Comparison of ENCODE assay signal across 31 mouse cellular contexts in genomic region chr11:50104016-50104415, GRCm38 (mm10). TPM values are rescaled to one million over a fixed set of nuclear protein-coding genes. Genes with fewer than 3 reads are reported as not detected.
DNase-seq lines count a peak whose midpoint lies in the region; ATAC-seq and TF ChIP-seq lines count a peak whose summit lies in the region.
"Had no signal": no experiment of that assay in that cellular context is flagged by ENCODE, and none has a peak within 500 bp of the region (broad histone marks: within the 10 kb centered on the region; RNA-seq: fewer than 3 reads in every experiment).

No protein-coding gene starts in this region.

- no peak for ATAC-seq in forebrain, postnatal 0 days
- no peak for ATAC-seq in forebrain, embryonic 16.5 days
- no peak for ATAC-seq in liver, embryonic 12.5 days
- no peak for ATAC-seq in liver, embryonic 11.5 days (replicated peaks; ENCODE audit: low FRiP score)
- ATAC-seq in liver, embryonic 13.5 days (ENCODE audit: low read depth): no peak; the same call in 1 of the 2 replicates
- ATAC-seq: activated CD4-positive, CD25-positive, alpha-beta regulatory T cell, adult 4 months; forebrain, embryonic 13.5 days; intestine, postnatal 0 days had no signal

- WGBS in forebrain, postnatal 0 days: 92% methylated on average over 6 of the region's 6 CpGs
- WGBS in forebrain, embryonic 16.5 days: 97% methylated on average over 6 of the region's 6 CpGs
- 64% methylated on average over 6 of the region's 6 CpGs for WGBS in liver, embryonic 12.5 days (ENCODE audit: insufficient replicate concordance)
- WGBS in liver, embryonic 11.5 days: 78% methylated on average over 6 of the region's 6 CpGs
- WGBS in liver, embryonic 13.5 days (ENCODE audit: insufficient replicate concordance): 73% methylated on average over 6 of the region's 6 CpGs

- no peak for DNase-seq in forebrain, postnatal 0 days
- no peak for DNase-seq in liver, embryonic 11.5 days (ENCODE audit: low spot score)
- no peak for DNase-seq in liver, embryonic 13.5 days
- no peak for DNase-seq in thymus, postnatal 36 days
- no peak for DNase-seq in layer of hippocampus, postnatal 25 days (ENCODE audit: extremely low spot score in 1 of 2, low spot score in 1 of 2)
- DNase-seq: adrenal gland, adult 2 months; adrenal gland, postnatal 36 days; cerebellum, adult 2 months; cerebellum, postnatal 25 days; gastrocnemius, adult 2 months; gastrocnemius, postnatal 36 days; heart, adult 2 months; kidney, adult 9 months; kidney, postnatal 10 days; lung, postnatal 36 days had no signal

- H3K36me3 ChIP-seq in forebrain, postnatal 0 days (ENCODE audit: insufficient read depth): peaks cover 18% of the 10 kb centered on the region
- peaks cover 5% of the 10 kb centered on the region; the same call in 1 of the 2 replicates for H3K36me3 ChIP-seq in forebrain, embryonic 16.5 days (ENCODE audit: control insufficient read depth, insufficient read depth)
- peaks cover 10% of the 10 kb centered on the region; the same call in 1 of the 2 replicates for H3K36me3 ChIP-seq in liver, embryonic 12.5 days
- H3K36me3 ChIP-seq in liver, embryonic 11.5 days (ENCODE audit: control insufficient read depth, insufficient read depth, low read length): 0 out of 2 replicates have a peak, but pooled peaks cover 3% of the 10 kb centered on the region
- peaks cover 7% of the 10 kb centered on the region; the same call in 1 of the 2 replicates for H3K36me3 ChIP-seq in liver, embryonic 13.5 days

- TF ChIP-seq CTCF in forebrain, postnatal 0 days (IDR thresholded peaks at IDR 0.05; ENCODE audit: low read depth): no peak

- no peak overlapping the region for H3K4me2 ChIP-seq in forebrain, postnatal 0 days (ENCODE audit: low read depth)
- H3K4me2 ChIP-seq in forebrain, embryonic 16.5 days (ENCODE audit: low read length): no peak overlapping the region
- no peak overlapping the region for H3K4me2 ChIP-seq in liver, embryonic 12.5 days
- no peak overlapping the region for H3K4me2 ChIP-seq in liver, embryonic 11.5 days
- H3K4me2 ChIP-seq in liver, embryonic 13.5 days: no peak overlapping the region
- H3K4me2 ChIP-seq: embryonic facial prominence, embryonic 15.5 days; forebrain, embryonic 13.5 days; heart, embryonic 15.5 days; limb, embryonic 12.5 days; liver, embryonic 15.5 days; midbrain, embryonic 12.5 days; neural tube, embryonic 12.5 days had no signal

- H3K4me3 ChIP-seq in forebrain, postnatal 0 days (ENCODE audit: low read depth, low read length): no peak overlapping the region
- no peak overlapping the region for H3K4me3 ChIP-seq in forebrain, embryonic 16.5 days (replicated peaks; ENCODE audit: low read length)
- H3K4me3 ChIP-seq in liver, embryonic 12.5 days: no peak overlapping the region
- H3K4me3 ChIP-seq in liver, embryonic 11.5 days (ENCODE audit: low read depth, low read length): no peak overlapping the region
- H3K4me3 ChIP-seq in liver, embryonic 13.5 days (replicated peaks): no peak overlapping the region
- H3K4me3 ChIP-seq: embryonic facial prominence, embryonic 10.5 days; embryonic facial prominence, embryonic 15.5 days; forebrain, embryonic 13.5 days; gastrocnemius, adult 2 months; heart, adult 2 months; heart, embryonic 15.5 days; left cerebral cortex, adult 2 months; limb, embryonic 12.5 days; liver, embryonic 15.5 days; midbrain, embryonic 12.5 days; myocyte; neural tube, embryonic 12.5 days had no signal

- H3K27ac ChIP-seq in forebrain, postnatal 0 days (ENCODE audit: low read depth, low read length): 0 out of 2 replicates have a peak overlapping the region, but pooled peaks have one; percentile 4
- H3K27ac ChIP-seq in forebrain, embryonic 16.5 days (ENCODE audit: low read length): no peak overlapping the region
- peak overlapping the region; percentile 18; the same call in 1 of the 2 replicates for H3K27ac ChIP-seq in liver, embryonic 12.5 days
- no peak overlapping the region for H3K27ac ChIP-seq in liver, embryonic 11.5 days (ENCODE audit: low read depth, low read length)
- peak overlapping the region; percentile 32; the same call in 1 of the 2 replicates for H3K27ac ChIP-seq in liver, embryonic 13.5 days
- H3K27ac ChIP-seq: embryonic facial prominence, embryonic 10.5 days; embryonic facial prominence, embryonic 15.5 days; forebrain, embryonic 13.5 days; gastrocnemius, adult 2 months; heart, adult 2 months; heart, embryonic 15.5 days; left cerebral cortex, adult 2 months; limb, embryonic 12.5 days; liver, embryonic 15.5 days; midbrain, embryonic 12.5 days; neural tube, embryonic 12.5 days had no signal

- no peaks in the 10 kb centered on the region for H3K27me3 ChIP-seq in forebrain, postnatal 0 days (ENCODE audit: insufficient read depth, low read length)
- H3K27me3 ChIP-seq in forebrain, embryonic 16.5 days (replicated peaks; ENCODE audit: control insufficient read depth, insufficient read depth, low read length): no peaks in the 10 kb centered on the region
- H3K27me3 ChIP-seq in liver, embryonic 12.5 days (replicated peaks): no peaks in the 10 kb centered on the region
- no peaks in the 10 kb centered on the region for H3K27me3 ChIP-seq in liver, embryonic 11.5 days (replicated peaks; ENCODE audit: control insufficient read depth, insufficient read depth, low read length)
- no peaks in the 10 kb centered on the region for H3K27me3 ChIP-seq in liver, embryonic 13.5 days
- H3K27me3 ChIP-seq: CH12.LX; embryonic facial prominence, embryonic 15.5 days; forebrain, embryonic 13.5 days; heart, embryonic 15.5 days; limb, embryonic 12.5 days; liver, embryonic 15.5 days; megakaryocyte, embryonic 14.5 days; midbrain, embryonic 12.5 days; neural tube, embryonic 12.5 days had no signal

- H3K4me1 ChIP-seq in forebrain, postnatal 0 days (ENCODE audit: insufficient read depth): no peaks in the 10 kb centered on the region
- H3K4me1 ChIP-seq in forebrain, embryonic 16.5 days (replicated peaks; ENCODE audit: control insufficient read depth, insufficient read depth, low read length): peaks cover 9% of the 10 kb centered on the region
- peaks cover 17% of the 10 kb centered on the region for H3K4me1 ChIP-seq in liver, embryonic 12.5 days
- peaks cover 8% of the 10 kb centered on the region; the same call in 1 of the 2 replicates for H3K4me1 ChIP-seq in liver, embryonic 11.5 days (replicated peaks; ENCODE audit: control insufficient read depth, insufficient read depth, low read length)
- peaks cover 28% of the 10 kb centered on the region for H3K4me1 ChIP-seq in liver, embryonic 13.5 days (replicated peaks)
- H3K4me1 ChIP-seq: embryonic facial prominence, embryonic 10.5 days; embryonic facial prominence, embryonic 15.5 days; forebrain, embryonic 13.5 days; limb, embryonic 12.5 days; midbrain, embryonic 12.5 days; neural tube, embryonic 12.5 days had no signal

- H3K9me3 ChIP-seq in forebrain, postnatal 0 days (ENCODE audit: low read length): no peaks in the 10 kb centered on the region
- H3K9me3 ChIP-seq in forebrain, embryonic 16.5 days (ENCODE audit: control insufficient read depth, low read length): no peaks in the 10 kb centered on the region
- H3K9me3 ChIP-seq in liver, embryonic 12.5 days (replicated peaks): no peaks in the 10 kb centered on the region
- H3K9me3 ChIP-seq in liver, embryonic 11.5 days (ENCODE audit: control insufficient read depth, low read length): no peaks in the 10 kb centered on the region
- H3K9me3 ChIP-seq in liver, embryonic 13.5 days (replicated peaks): no peaks in the 10 kb centered on the region
- H3K9me3 ChIP-seq: embryonic facial prominence, embryonic 10.5 days; embryonic facial prominence, embryonic 15.5 days; forebrain, embryonic 13.5 days; heart, embryonic 15.5 days; limb, embryonic 12.5 days; liver, embryonic 15.5 days; megakaryocyte, embryonic 14.5 days; midbrain, embryonic 12.5 days; neural tube, embryonic 12.5 days had no signal

- no peak overlapping the region for H3K9ac ChIP-seq in forebrain, postnatal 0 days
- H3K9ac ChIP-seq in forebrain, embryonic 16.5 days (replicated peaks; ENCODE audit: low read depth, low read length): no peak overlapping the region
- H3K9ac ChIP-seq in liver, embryonic 12.5 days: no peak overlapping the region
- H3K9ac ChIP-seq in liver, embryonic 11.5 days (ENCODE audit: low read depth, low read length): no peak overlapping the region
- H3K9ac ChIP-seq in liver, embryonic 13.5 days: no peak overlapping the region
- H3K9ac ChIP-seq: embryonic facial prominence, embryonic 15.5 days; forebrain, embryonic 13.5 days; heart, embryonic 15.5 days; limb, embryonic 12.5 days; liver, embryonic 15.5 days; midbrain, embryonic 12.5 days; neural tube, embryonic 12.5 days had no signal

RNA-seq across cellular contexts. Expression of gene Tbc1d9b, which starts 27.2 kb away (rescaled TPM):
- 59.3 and 66.3 TPM in 2 replicates for total RNA-seq in forebrain, postnatal 0 days (2014; rRNA removed)
- polyA plus RNA-seq in forebrain, postnatal 0 days (2015; fragmentation: Nextera tagmentation; extraction: Ambion mirVana): 23.0 and 30.4 TPM in 2 replicates
- 38.2 and 43.6 TPM in 2 replicates for polyA plus RNA-seq in forebrain, embryonic 16.5 days (2015; fragmentation: Nextera tagmentation; extraction: Ambion mirVana)
- 20.2 and 20.3 TPM in 2 replicates for polyA plus RNA-seq in liver, embryonic 12.5 days (2016; fragmentation: Nextera tagmentation; extraction: Ambion mirVana)
- polyA plus RNA-seq in liver, embryonic 11.5 days (2014; fragmentation: Nextera tagmentation; extraction: Ambion mirVana): 30.1 and 34.0 TPM in 2 replicates
- polyA plus RNA-seq in liver, embryonic 13.5 days (2015; fragmentation: Nextera tagmentation; extraction: Ambion mirVana): 10.9 and 13.7 TPM in 2 replicates
- 100 to 1,000 TPM; 103 to 106 TPM for total RNA-seq in layer of hippocampus, postnatal 25 days (2021)

Comparison
In these comparisons a context has a peak if more than half of its experiments do, and no peak if none do; other contexts are left out.
1. H3K27ac ChIP-seq: peak in forebrain, postnatal 0 days (single experiment), liver, embryonic 12.5 days (single experiment) and liver, embryonic 13.5 days (single experiment); none in forebrain, embryonic 16.5 days (single experiment) and liver, embryonic 11.5 days (single experiment).